Mouse (Mus musculus) B cell, adult 62 days (primary cell): ENCODE measurements around the gene Cenpo. TPM values are rescaled to one million over a fixed set of nuclear protein-coding genes. Genes with fewer than 3 reads are reported as not detected.

ENCODE experiments used
- total RNA-seq: library from RNA; stranded (reverse); gene quantifications from 4 replicates; pipeline ENCODE4 v1.2.4, GENCODE M21; 2023

Cenpo gene
- 23.5 to 27.6 TPM (median 24.4 TPM) in 4 replicates for total RNA-seq

GRCm38 (mm10) chr12:4233572-4234508, at the start of gene Cenpo, which contains the start of gene Ptrhd1:
Gene Cenpo (minus strand): TSS chr12:4234294.
Gene Ptrhd1 (plus strand): TSS chr12:4234027.

Other genes with a start within 250 kb of the Cenpo start
- 0.15 to 0.52 TPM in 2 of 4 replicates, not detected in the others for gene Efr3b, start 195.4 kb downstream of the Cenpo start, total RNA-seq
- gene Dnajc27, start 151.7 kb downstream of the Cenpo start, total RNA-seq: 13.6 to 21.3 TPM (median 15.5 TPM) in 4 replicates
- 8.6 to 12.2 TPM (median 9.9 TPM) in 4 replicates for gene Adcy3, start 101.2 kb downstream of the Cenpo start, total RNA-seq
- 5.6 to 6.3 TPM (median 6.0 TPM) in 4 replicates for gene Ptrhd1, start 267 bp downstream of the Cenpo start, total RNA-seq
- 63.3 to 80.5 TPM (median 70.8 TPM) in 4 replicates for gene Ncoa1, start 242.9 kb upstream of the Cenpo start, total RNA-seq